8 mouse cellular contexts compared by ENCODE assay signal in genomic region chr3:115553848-115554515, GRCm38 (mm10).
DNase-seq lines count a peak whose midpoint lies in the region; ATAC-seq and TF ChIP-seq lines count a peak whose summit lies in the region.

No protein-coding gene starts in this region.

- no peaks in the 10 kb centered on the region for H3K79me3 ChIP-seq in C2C12 (ENCODE audit: low read depth)

- WGBS in heart, embryonic 13.5 days = 48% methylated on average over 10 of the region's 10 CpGs
- WGBS in heart, embryonic 11.5 days (ENCODE audit: insufficient replicate concordance) = 60% methylated on average over 10 of the region's 10 CpGs
- 42% methylated on average over 10 of the region's 10 CpGs for WGBS in embryonic facial prominence, embryonic 10.5 days

- no peaks in the 10 kb centered on the region for H3K79me2 ChIP-seq in C2C12 (ENCODE audit: control insufficient read depth, insufficient read depth)

- no peak overlapping the region for H3K9ac ChIP-seq in heart, embryonic 13.5 days
- no peak overlapping the region for H3K9ac ChIP-seq in heart, embryonic 11.5 days (ENCODE audit: low read depth, low read length)

- H3K27ac ChIP-seq in heart, embryonic 13.5 days (replicated peaks) = no peak overlapping the region
- H3K27ac ChIP-seq in heart, embryonic 11.5 days (ENCODE audit: low read depth, low read length) = no peak overlapping the region
- no peak overlapping the region for H3K27ac ChIP-seq in embryonic facial prominence, embryonic 10.5 days (replicated peaks)

- H3K4me2 ChIP-seq in heart, embryonic 13.5 days = peak overlapping the region; percentile 10; the same call in 1 of the 2 replicates
- H3K4me2 ChIP-seq in heart, embryonic 11.5 days = no peak overlapping the region

- peaks cover 8% of the 10 kb centered on the region for H3K4me1 ChIP-seq in heart, embryonic 13.5 days
- H3K4me1 ChIP-seq in heart, embryonic 11.5 days (ENCODE audit: control insufficient read depth, insufficient read depth, low read length) = no peaks in the 10 kb centered on the region
- peaks cover 17% of the 10 kb centered on the region for H3K4me1 ChIP-seq in embryonic facial prominence, embryonic 10.5 days

- no peaks in the 10 kb centered on the region for H3K36me3 ChIP-seq in heart, embryonic 13.5 days
- no peaks in the 10 kb centered on the region for H3K36me3 ChIP-seq in heart, embryonic 11.5 days (ENCODE audit: control insufficient read depth, insufficient read depth, low read length)
- H3K36me3 ChIP-seq in C2C12 (ENCODE audit: control insufficient read depth, insufficient read depth) = no peaks in the 10 kb centered on the region
- H3K36me3 ChIP-seq in embryonic facial prominence, embryonic 10.5 days (replicated peaks) = no peaks in the 10 kb centered on the region

- no peak for ATAC-seq in heart, embryonic 13.5 days (ENCODE audit: extremely low read depth, insufficient number of reproducible peaks, low FRiP score, low TSS enrichment)
- no peak; the same call in 1 of the 2 replicates for ATAC-seq in heart, embryonic 11.5 days (replicated peaks; ENCODE audit: insufficient number of reproducible peaks, low FRiP score, low TSS enrichment)

- H3K9me3 ChIP-seq in heart, embryonic 13.5 days = no peaks in the 10 kb centered on the region
- no peaks in the 10 kb centered on the region for H3K9me3 ChIP-seq in heart, embryonic 11.5 days (replicated peaks; ENCODE audit: control insufficient read depth, low read length)
- H3K9me3 ChIP-seq in embryonic facial prominence, embryonic 10.5 days = no peaks in the 10 kb centered on the region

- peak; percentile 74 for DNase-seq in embryonic facial prominence, embryonic 10.5 days (ENCODE audit: low spot score)
- peak; percentile 13 to 36 for DNase-seq in kidney, postnatal 25 days
- DNase-seq in ovary, adult 18-20 months (ENCODE audit: low spot score) = no peak
- DNase-seq in c-Kit-positive CD71-positive TER-119-positive erythroid progenitor cells, embryonic 14.5 days (ENCODE audit: low spot score) = no peak
- no peak for DNase-seq in testis, postnatal 10 days (ENCODE audit: low spot score)

- no peaks in the 10 kb centered on the region for H3K27me3 ChIP-seq in heart, embryonic 13.5 days (replicated peaks)
- no peaks in the 10 kb centered on the region for H3K27me3 ChIP-seq in heart, embryonic 11.5 days (ENCODE audit: control insufficient read depth, insufficient read depth, low read length)
- no peaks in the 10 kb centered on the region for H3K27me3 ChIP-seq in C2C12 (ENCODE audit: control insufficient read depth, insufficient read depth, insufficient read length)
- H3K27me3 ChIP-seq in embryonic facial prominence, embryonic 10.5 days (replicated peaks; ENCODE audit: low read depth, poor library complexity, severe bottlenecking) = no peaks in the 10 kb centered on the region

- no peak overlapping the region for H3K4me3 ChIP-seq in heart, embryonic 13.5 days
- no peak overlapping the region for H3K4me3 ChIP-seq in heart, embryonic 11.5 days (ENCODE audit: low read depth, low read length)
- no peak overlapping the region for H3K4me3 ChIP-seq in C2C12 (ENCODE audit: insufficient read depth, poor library complexity, severe bottlenecking)
- H3K4me3 ChIP-seq in embryonic facial prominence, embryonic 10.5 days = no peak overlapping the region; the same call in 1 of the 2 replicates

- H3ac ChIP-seq in C2C12 (ENCODE audit: control insufficient read depth, insufficient read length, low read depth) = no peak overlapping the region

- TF ChIP-seq CTCF in C2C12 (IDR thresholded peaks at IDR 0.05; ENCODE audit: control insufficient read depth, insufficient read depth, insufficient read length) = no peak

TF ChIP-seq in C2C12, 6 proteins besides CTCF, POLR2A, EP300 and RAD21:
- TF ChIP-seq MYOD1 (IDR thresholded peaks at IDR 0.05; ENCODE audit: control insufficient read depth, insufficient read length, low read depth) = peak; percentile 4
- no peak for TF ChIP-seq MYOG (IDR thresholded peaks at IDR 0.05; ENCODE audit: control insufficient read depth, extremely low read depth, insufficient read length)
TF ChIP-seq in C2C12: peak in this region for 1.

Comparison
In these comparisons a context has a peak if more than half of its experiments do, and no peak if none do; other contexts are left out.
1. DNase-seq: peak in embryonic facial prominence, embryonic 10.5 days (single experiment) and kidney, postnatal 25 days (2 of 2); none in ovary, adult 18-20 months (single experiment), c-Kit-positive CD71-positive TER-119-positive erythroid progenitor cells, embryonic 14.5 days (single experiment) and testis, postnatal 10 days (single experiment).